Mouse (Mus musculus): ENCODE measurements around the gene Fkrp. TPM values are rescaled to one million over a fixed set of nuclear protein-coding genes. Genes with fewer than 3 reads are reported as not detected.
A peak's percentile ranks its signal among the peaks of the same experiment; 100 is the strongest.

Gene Fkrp
- polyA plus RNA-seq, 1 experiment from 2014 or later: 8.7 TPM

- DNase-seq: peak; percentile 55
- Histone ChIP-seq H3K27me3 (ENCODE audit: insufficient read depth, low read length) (no peaks in the 10 kb centered on the region), H3K4me2 (ENCODE audit: low read depth, low read length) (peak overlapping the region; percentile 91), H3K27ac (ENCODE audit: low read depth) (peak overlapping the region; percentile 97), H3K9me3 (ENCODE audit: low read length) (no peaks in the 10 kb centered on the region), H3K36me3 (replicated peaks; ENCODE audit: insufficient read depth, low read length) (peaks cover 18% of the 10 kb centered on the region), H3K4me3 (ENCODE audit: low read depth, low read length) (peak overlapping the region; percentile 84), H3K4me1 (ENCODE audit: insufficient read depth) (peaks cover 32% of the 10 kb centered on the region), H3K9ac (replicated peaks) (peak overlapping the region; percentile 81)
- ATAC-seq: no peak
- TF ChIP-seq CTCF (IDR thresholded peaks at IDR 0.05; ENCODE audit: low read depth) (no peak), EP300 (IDR thresholded peaks at IDR 0.05; ENCODE audit: low read depth) (no peak)
- under 1% methylated on average over 44 of the region's 60 CpGs for WGBS (ENCODE audit: insufficient replicate concordance)
These were observed 34.5 kb downstream of the Fkrp start for GRCm38 (mm10) chr7:16781816-16782554.

GRCm38 (mm10) chr7:16781555-16781815, 35.0 kb downstream of the Fkrp start:
- WGBS (ENCODE audit: insufficient replicate concordance): under 1% methylated on average over 10 of the region's 10 CpGs
- DNase-seq (no peak), ATAC-seq (no peak)
- peak overlapping the region; percentile 81 for H3K9ac ChIP-seq (replicated peaks)
- H3K4me1 ChIP-seq (ENCODE audit: insufficient read depth): peaks cover 32% of the 10 kb centered on the region
- peak overlapping the region; percentile 91 for H3K4me2 ChIP-seq (ENCODE audit: low read depth, low read length)
- H3K36me3 ChIP-seq (replicated peaks; ENCODE audit: insufficient read depth, low read length): peaks cover 13% of the 10 kb centered on the region
- H3K9me3 ChIP-seq (ENCODE audit: low read length): no peaks in the 10 kb centered on the region
- peak overlapping the region; percentile 97 for H3K27ac ChIP-seq (ENCODE audit: low read depth)
- H3K27me3 ChIP-seq (ENCODE audit: insufficient read depth, low read length): no peaks in the 10 kb centered on the region
- peak overlapping the region; percentile 84 for H3K4me3 ChIP-seq (ENCODE audit: low read depth, low read length)
- TF ChIP-seq EP300 (IDR thresholded peaks at IDR 0.05; ENCODE audit: low read depth) (no peak), CTCF (IDR thresholded peaks at IDR 0.05; ENCODE audit: low read depth) (no peak)

DNA sequence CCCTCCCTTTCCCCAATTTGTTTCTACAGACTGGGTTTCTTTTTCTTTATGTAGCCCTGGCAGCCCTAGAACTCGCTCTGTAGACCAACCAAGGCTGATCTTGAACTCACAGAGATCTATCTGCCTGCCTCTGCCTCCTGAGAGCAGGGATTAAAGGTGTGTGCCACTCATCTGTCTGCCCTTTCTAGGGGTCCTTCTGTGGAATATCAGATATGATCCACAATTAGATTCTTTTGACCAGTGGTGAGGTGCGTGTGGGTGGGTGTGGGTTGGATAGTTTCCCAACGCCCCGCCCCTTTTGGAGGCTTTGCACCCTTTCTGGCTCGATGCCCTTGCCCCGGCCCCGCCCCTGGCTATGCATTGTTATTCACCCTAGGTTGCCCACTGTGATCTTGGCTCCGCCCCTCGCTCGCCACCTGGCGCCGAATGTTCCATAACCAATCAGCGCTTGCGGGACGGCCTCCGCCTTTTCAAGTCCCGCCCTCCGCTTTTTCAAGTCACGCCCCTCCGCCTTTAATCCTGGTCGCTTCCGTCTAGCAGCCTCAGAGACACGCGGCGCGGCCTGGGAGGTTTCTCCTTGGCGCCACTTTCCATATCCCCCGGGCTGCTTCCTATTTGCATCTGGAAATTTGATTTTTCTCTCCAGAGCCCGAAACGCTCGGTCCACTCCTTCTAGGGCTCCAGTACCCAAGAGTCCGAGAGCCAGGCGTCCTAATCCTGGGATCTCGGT, 35.5 kb downstream of the Fkrp start, which contains the start of gene Slc1a5:
Gene Slc1a5, plus strand, starts transcription at position 516 of the 730 bp plus-strand sequence.
- H3K4me1 ChIP-seq (ENCODE audit: insufficient read depth): peaks cover 32% of the 10 kb centered on the region
- H3K27ac ChIP-seq (ENCODE audit: low read depth): peak within 1 kb of the TSS; percentile 97
- peaks cover 8% of the 10 kb centered on the region for H3K36me3 ChIP-seq (replicated peaks; ENCODE audit: insufficient read depth, low read length)
- TF ChIP-seq CTCF (IDR thresholded peaks at IDR 0.05; ENCODE audit: low read depth): no peak
- TF ChIP-seq EP300 (IDR thresholded peaks at IDR 0.05; ENCODE audit: low read depth): no peak; the same call in 1 of the 2 replicates
- H3K27me3 ChIP-seq (ENCODE audit: insufficient read depth, low read length): no peaks in the 10 kb centered on the region
- DNase-seq (peak; percentile 95), ATAC-seq (peak; percentile 65)
- H3K4me2 ChIP-seq (ENCODE audit: low read depth, low read length): peak within 1 kb of the TSS; percentile 91
- peak within 1 kb of the TSS; percentile 84 for H3K4me3 ChIP-seq (ENCODE audit: low read depth, low read length)
- H3K9ac ChIP-seq (replicated peaks): peak within 1 kb of the TSS; percentile 81
- H3K9me3 ChIP-seq (ENCODE audit: low read length): no peaks in the 10 kb centered on the region
- WGBS (ENCODE audit: insufficient replicate concordance): 3% methylated on average over 33 of the region's 34 CpGs

- Histone ChIP-seq H3K9ac (replicated peaks) (no peak overlapping the region), H3K27ac (ENCODE audit: low read depth) (0 out of 2 replicates have a peak overlapping the region, but pooled peaks have one; percentile 29), H3K27me3 (ENCODE audit: insufficient read depth, low read length) (no peaks in the 10 kb centered on the region), H3K4me1 (ENCODE audit: insufficient read depth) (peaks cover 25% of the 10 kb centered on the region), H3K9me3 (ENCODE audit: low read length) (no peaks in the 10 kb centered on the region), H3K36me3 (replicated peaks; ENCODE audit: insufficient read depth, low read length) (no peaks in the 10 kb centered on the region; the same call in 1 of the 2 replicates), H3K4me3 (ENCODE audit: low read depth, low read length) (no peak overlapping the region), H3K4me2 (ENCODE audit: low read depth, low read length) (no peak overlapping the region)
- ATAC-seq: no peak
- 70% methylated on average over 5 of the region's 5 CpGs for WGBS (ENCODE audit: insufficient replicate concordance)
- DNase-seq: no peak
- TF ChIP-seq EP300 (IDR thresholded peaks at IDR 0.05; ENCODE audit: low read depth) (no peak), CTCF (IDR thresholded peaks at IDR 0.05; ENCODE audit: low read depth) (no peak)
These were observed 36.5 kb downstream of the Fkrp start for GRCm38 (mm10) chr7:16780076-16780475.

DNA sequence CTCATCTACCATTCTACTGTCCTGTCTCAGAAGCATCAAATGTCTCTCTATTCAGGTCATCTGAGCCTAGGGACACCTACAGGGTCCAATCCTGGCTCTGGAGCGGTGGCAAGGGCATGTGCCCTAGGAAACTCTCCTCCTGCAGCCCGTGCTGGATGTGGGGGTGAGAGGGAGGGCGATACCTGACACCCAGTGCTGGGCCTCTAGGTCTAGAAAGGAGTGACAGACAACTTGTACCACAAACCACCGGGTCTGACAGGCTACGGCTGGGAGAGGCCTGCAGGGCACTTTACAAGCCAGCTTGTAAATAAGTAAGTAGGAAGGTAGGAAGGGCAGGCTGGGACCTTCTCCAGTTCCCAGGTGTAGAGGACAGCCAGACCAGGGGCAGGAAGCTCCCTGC, 40.6 kb downstream of the Fkrp start:
- no peak for DNase-seq

DNA sequence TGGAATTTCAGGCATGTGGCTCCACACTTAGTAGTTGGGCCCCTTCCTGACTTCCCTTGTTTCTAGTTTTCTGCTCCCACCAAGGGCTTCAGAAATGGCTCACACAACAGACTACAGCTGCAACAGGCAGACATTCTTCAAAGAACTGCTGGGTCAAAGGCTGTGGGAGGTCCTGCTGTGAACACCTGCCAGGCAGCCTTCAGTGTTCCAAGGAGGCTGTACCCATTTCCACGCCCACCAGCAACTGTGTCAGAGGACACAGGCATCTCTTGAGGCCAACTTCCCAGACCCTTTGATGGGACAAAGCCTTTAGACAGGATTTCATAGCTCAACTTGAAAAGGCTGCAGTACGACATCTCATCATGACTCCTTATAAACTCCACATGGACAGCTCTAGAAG, 50.1 kb downstream of the Fkrp start:
- no peak overlapping the region for H3K27ac ChIP-seq (ENCODE audit: low read depth)
- no peak for DNase-seq
- 62% methylated on average over 2 of the region's 2 CpGs for WGBS (ENCODE audit: insufficient replicate concordance)
- H3K36me3 ChIP-seq (replicated peaks; ENCODE audit: insufficient read depth, low read length): no peaks in the 10 kb centered on the region
- TF ChIP-seq EP300 (IDR thresholded peaks at IDR 0.05; ENCODE audit: low read depth) (no peak), CTCF (IDR thresholded peaks at IDR 0.05; ENCODE audit: low read depth) (no peak)
- ATAC-seq: no peak
- H3K4me3 ChIP-seq (ENCODE audit: low read depth, low read length): no peak overlapping the region
- no peaks in the 10 kb centered on the region for H3K4me1 ChIP-seq (ENCODE audit: insufficient read depth)
- H3K9ac ChIP-seq (replicated peaks): no peak overlapping the region
- H3K27me3 ChIP-seq (ENCODE audit: insufficient read depth, low read length): no peaks in the 10 kb centered on the region
- H3K4me2 ChIP-seq (ENCODE audit: low read depth, low read length): no peak overlapping the region
- H3K9me3 ChIP-seq (ENCODE audit: low read length): no peaks in the 10 kb centered on the region

More for the DNA sequence above, 40.6 kb downstream of the Fkrp start:
- Histone ChIP-seq H3K4me2 (ENCODE audit: low read depth, low read length) (no peak overlapping the region), H3K9ac (replicated peaks) (no peak overlapping the region), H3K27me3 (ENCODE audit: insufficient read depth, low read length) (no peaks in the 10 kb centered on the region), H3K27ac (ENCODE audit: low read depth) (no peak overlapping the region), H3K4me3 (ENCODE audit: low read depth, low read length) (no peak overlapping the region), H3K36me3 (replicated peaks; ENCODE audit: insufficient read depth, low read length) (no peaks in the 10 kb centered on the region), H3K9me3 (ENCODE audit: low read length) (no peaks in the 10 kb centered on the region), H3K4me1 (ENCODE audit: insufficient read depth) (peaks cover 4% of the 10 kb centered on the region; the same call in 1 of the 2 replicates)
- 52% methylated on average over 5 of the region's 5 CpGs for WGBS (ENCODE audit: insufficient replicate concordance)
- no peak for ATAC-seq
- no peak for TF ChIP-seq CTCF (IDR thresholded peaks at IDR 0.05; ENCODE audit: low read depth)
- no peak for TF ChIP-seq EP300 (IDR thresholded peaks at IDR 0.05; ENCODE audit: low read depth)

Measured in liver, postnatal 0 days (tissue).